Mouse (Mus musculus) erythroblast, embryonic 14.5 days (primary cell): Measurements from ENCODE around the gene Arhgap17.

Source experiments
- GATA1 ChIP-seq: IDR thresholded peaks from 2 replicates; pipeline ENCODE4 v1.6.1; 2012; ENCODE audit warnings: low read length, inconsistent platforms, mixed read lengths
- TAL1 ChIP-seq: IDR thresholded peaks from 3 replicates; pipeline ENCODE4 v1.6.1; 2012; ENCODE audit warnings: low read length, inconsistent platforms, mixed read lengths

GRCm38 (mm10) chr7:123401121-123401520, 31.4 kb upstream of the Arhgap17 start:
- TF ChIP-seq GATA1 (no peak), TAL1 (no peak)
